Mouse (Mus musculus) liver, adult 2 months (tissue): ENCODE data around the gene Rab4b.

Experiments used
- CTCF ChIP-seq: fragments of 200-500 bp; IDR thresholded peaks from 2 replicates; pipeline ENCODE4 v1.5.1; 2011; ENCODE audit warnings: low read depth, low read length, control low read depth
- POLR2A ChIP-seq: fragments of 200-500 bp; IDR thresholded peaks from 2 replicates; pipeline ENCODE4 v1.6.1; 2011; ENCODE audit warnings: low read length, control low read depth; ENCODE audit not compliant: insufficient read depth; ENCODE audit errors: extremely low read depth

DNA sequence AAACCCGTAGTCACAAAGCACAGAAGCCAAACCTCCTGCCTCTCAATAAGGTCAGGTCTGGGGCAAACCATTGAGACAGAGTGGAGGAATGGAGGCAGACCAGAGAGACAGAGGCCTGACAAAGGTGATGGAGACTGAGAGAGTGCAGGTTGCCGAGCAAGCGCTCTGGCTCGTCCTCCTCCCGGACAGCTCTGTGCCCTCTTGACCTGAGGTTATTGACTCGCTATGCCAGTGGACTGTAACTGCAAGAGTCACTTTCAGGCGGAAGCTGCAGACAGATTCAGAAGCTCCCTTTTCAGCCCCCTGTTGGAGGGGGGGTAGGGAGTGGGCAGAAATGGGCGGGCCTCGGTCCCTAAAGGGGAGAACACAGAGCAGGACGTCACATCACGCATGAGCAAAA lies 41.2 kb upstream of the Rab4b start:
- TF ChIP-seq CTCF (no peak), POLR2A (no peak)
